Mouse (Mus musculus) G1E (cell line): Measurements from ENCODE around the gene Tnnt3. TPM values are rescaled to one million over a fixed set of nuclear protein-coding genes. Genes with fewer than 3 reads are reported as not detected.

Experiments used
- ATAC-seq: 2 replicates; pipeline ENCODE4 v1.8.0; 2016; ENCODE audit warnings: mild to moderate bottlenecking; ENCODE audit not compliant: insufficient number of reproducible peaks, poor library complexity, low FRiP score, severe bottlenecking; ENCODE audit errors: extremely low read depth
- DNase-seq: peaks from one replicate; pipeline ENCODE4 v3.0.0; 2012; ENCODE audit warnings: low spot score
- H3K27me3 ChIP-seq: 2 replicates; pipeline ENCODE4 v1.6.1; 2012; ENCODE audit warnings: mild to moderate bottlenecking, low read length, inconsistent platforms; ENCODE audit not compliant: insufficient read depth
- H3K36me3 ChIP-seq: replicated peaks from 2 replicates; pipeline ENCODE3; 2012; ENCODE audit warnings: mild to moderate bottlenecking, inconsistent platforms
- H3K4me1 ChIP-seq: 2 replicates; pipeline ENCODE4 v1.6.1; 2012; ENCODE audit warnings: low read depth, low read length, inconsistent platforms, mixed read lengths; ENCODE audit not compliant: insufficient read depth
- H3K4me3 ChIP-seq: 2 replicates; pipeline ENCODE4 v1.5.1; 2012; ENCODE audit warnings: low read depth, mild to moderate bottlenecking, inconsistent platforms, low read length, moderate library complexity, mixed read lengths
- H3K9me3 ChIP-seq: replicated peaks from 2 replicates; pipeline ENCODE4 v1.6.1; 2012; ENCODE audit warnings: inconsistent platforms
- CTCF ChIP-seq: IDR thresholded peaks from 2 replicates; pipeline ENCODE4 v1.5.1; 2012; ENCODE audit warnings: low read depth, low read length, inconsistent platforms, mixed read lengths
- GATA1 ChIP-seq: IDR thresholded peaks from 2 replicates; pipeline ENCODE4 v1.6.1; 2012; ENCODE audit warnings: borderline replicate concordance, low read length, inconsistent platforms, mixed read lengths
- GATA2 ChIP-seq: IDR thresholded peaks from 2 replicates; pipeline ENCODE4 v1.6.1; 2012; ENCODE audit warnings: low read depth, low read length, inconsistent platforms, borderline replicate concordance
- POLR2AphosphoS5 ChIP-seq: IDR thresholded peaks from 2 replicates; pipeline ENCODE4 v1.6.1; 2012; ENCODE audit warnings: low read depth, low read length, inconsistent platforms; ENCODE audit not compliant: insufficient replicate concordance
- TAL1 ChIP-seq: conservative IDR thresholded peaks from 2 replicates; pipeline ENCODE4 v1.6.1; 2012; ENCODE audit warnings: low read depth, low read length, inconsistent platforms, mixed read lengths
- polyA plus RNA-seq: library from polyadenylated mRNA; stranded (reverse); fragments of >175 nt; gene quantifications from 2 replicates; pipeline ENCODE4 v1.2.3, GENCODE M21; 2012
- total RNA-seq, 2 experiments: library from RNA; stranded (forward) in 1 of 2; stranded (reverse) in 1 of 2; fragments of 200-1000 nt in 1 of 2; fragments of >200 nt in 1 of 2; fragmentation: Nextera tagmentation in 1 of 2; gene quantifications; 2 replicates each; pipeline ENCODE4 v1.2.3; 2014 to 2017

Gene Tnnt3
- total and polyA plus RNA-seq, 3 experiments: not detected

DNA sequence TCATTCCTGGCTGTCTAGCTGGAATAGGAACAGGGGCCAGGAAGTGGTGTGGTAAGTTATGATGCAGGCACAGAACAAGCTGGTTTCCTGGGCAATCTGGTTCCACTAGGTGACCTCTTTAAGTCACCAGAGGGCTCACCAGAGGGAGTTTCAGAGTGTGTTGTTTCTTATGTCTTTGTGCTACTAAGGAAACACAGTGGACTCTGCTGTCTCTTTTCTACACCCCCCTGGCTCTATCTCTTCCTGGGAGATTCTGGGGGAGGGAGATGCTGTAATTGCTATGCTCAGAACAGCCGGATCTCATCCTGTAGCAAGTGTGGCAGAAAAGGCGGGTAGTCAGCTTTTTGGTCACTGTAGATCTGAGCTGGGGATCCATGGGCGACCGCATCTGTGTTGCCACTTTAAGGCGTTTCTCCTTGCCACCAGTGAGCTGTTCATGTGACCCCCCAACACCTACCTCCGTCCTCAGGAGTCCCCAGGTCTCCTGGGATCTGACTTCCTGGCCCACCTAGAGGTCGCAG lies 28.4 kb upstream of the Tnnt3 start:
- H3K36me3 ChIP-seq: no peaks in the 10 kb centered on the region
- no peaks in the 10 kb centered on the region for H3K9me3 ChIP-seq
- TF ChIP-seq TAL1: no peak
- TF ChIP-seq POLR2AphosphoS5: no peak
- TF ChIP-seq GATA1: no peak
- TF ChIP-seq GATA2: no peak
- TF ChIP-seq CTCF: no peak
- H3K4me3 ChIP-seq: no peak overlapping the region
- H3K27me3 ChIP-seq: peaks cover 40% of the 10 kb centered on the region
- DNase-seq (no peak), ATAC-seq (no peak)
- H3K4me1 ChIP-seq: no peaks in the 10 kb centered on the region

DNA sequence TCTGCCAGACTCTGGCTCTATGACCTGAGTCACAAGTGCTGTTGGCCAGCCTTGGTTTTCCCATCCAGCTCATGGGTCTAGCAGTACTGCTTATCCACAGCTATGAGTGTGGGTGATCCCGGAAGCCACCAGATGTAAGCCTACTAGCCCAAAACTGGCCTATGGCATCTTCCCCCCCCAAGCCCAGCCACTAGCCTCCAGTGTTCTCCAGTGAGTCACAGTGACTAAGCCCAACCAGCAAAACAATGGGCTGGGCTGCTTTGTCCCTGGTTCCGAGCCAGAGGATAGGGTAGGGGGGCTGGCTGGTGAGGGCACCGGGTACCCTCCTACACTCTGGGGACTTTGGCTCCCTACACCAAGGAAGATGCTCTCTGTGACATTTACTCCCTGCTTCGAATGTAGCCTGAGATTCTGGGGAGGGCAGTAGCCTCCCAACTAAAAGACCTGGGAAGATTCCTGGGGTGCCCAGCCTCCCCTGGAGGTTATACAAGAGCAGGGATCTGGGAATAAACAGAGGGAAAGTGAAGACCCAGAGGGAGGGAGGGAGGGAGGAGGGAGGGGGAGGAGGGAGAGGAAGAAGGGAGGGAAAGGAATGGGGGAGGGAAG lies 27.7 kb upstream of the Tnnt3 start:
- Histone ChIP-seq H3K27me3 (peaks cover 41% of the 10 kb centered on the region), H3K4me1 (no peaks in the 10 kb centered on the region), H3K36me3 (no peaks in the 10 kb centered on the region), H3K4me3 (no peak overlapping the region), H3K9me3 (no peaks in the 10 kb centered on the region)
- no peak for TF ChIP-seq CTCF
- no peak for TF ChIP-seq GATA1
- no peak for TF ChIP-seq GATA2
- no peak for TF ChIP-seq TAL1
- TF ChIP-seq POLR2AphosphoS5: no peak
- no peak for DNase-seq
- ATAC-seq: no peak

DNA sequence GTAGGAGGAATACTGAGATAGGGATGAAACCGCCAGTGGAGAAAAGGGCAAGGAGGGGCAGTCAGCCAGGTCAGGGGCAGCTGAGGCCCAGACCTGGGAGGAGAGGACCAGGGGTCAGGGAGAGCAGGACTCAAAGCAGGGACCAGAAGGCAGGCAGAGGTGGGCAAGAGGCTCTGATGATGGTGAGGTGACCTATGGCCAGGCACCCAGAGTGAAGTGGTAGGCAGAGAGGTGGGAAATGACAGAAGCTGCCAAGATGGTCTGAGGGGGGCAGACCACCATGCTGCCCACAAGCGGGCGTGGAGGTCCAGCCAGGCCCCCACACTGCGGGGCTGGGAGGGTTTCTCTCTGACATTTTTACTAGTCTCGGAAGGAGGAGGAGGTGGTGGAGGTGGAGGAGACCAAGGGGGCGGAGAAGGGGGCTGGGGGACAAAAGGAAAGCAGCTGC lies 27.2 kb upstream of the Tnnt3 start:
- Histone ChIP-seq H3K9me3 (no peaks in the 10 kb centered on the region), H3K36me3 (no peaks in the 10 kb centered on the region), H3K27me3 (peaks cover 41% of the 10 kb centered on the region), H3K4me1 (no peaks in the 10 kb centered on the region), H3K4me3 (no peak overlapping the region)
- ATAC-seq (no peak), DNase-seq (no peak)
- no peak for TF ChIP-seq GATA2
- no peak for TF ChIP-seq POLR2AphosphoS5
- no peak for TF ChIP-seq CTCF
- TF ChIP-seq TAL1: no peak
- no peak for TF ChIP-seq GATA1

DNA sequence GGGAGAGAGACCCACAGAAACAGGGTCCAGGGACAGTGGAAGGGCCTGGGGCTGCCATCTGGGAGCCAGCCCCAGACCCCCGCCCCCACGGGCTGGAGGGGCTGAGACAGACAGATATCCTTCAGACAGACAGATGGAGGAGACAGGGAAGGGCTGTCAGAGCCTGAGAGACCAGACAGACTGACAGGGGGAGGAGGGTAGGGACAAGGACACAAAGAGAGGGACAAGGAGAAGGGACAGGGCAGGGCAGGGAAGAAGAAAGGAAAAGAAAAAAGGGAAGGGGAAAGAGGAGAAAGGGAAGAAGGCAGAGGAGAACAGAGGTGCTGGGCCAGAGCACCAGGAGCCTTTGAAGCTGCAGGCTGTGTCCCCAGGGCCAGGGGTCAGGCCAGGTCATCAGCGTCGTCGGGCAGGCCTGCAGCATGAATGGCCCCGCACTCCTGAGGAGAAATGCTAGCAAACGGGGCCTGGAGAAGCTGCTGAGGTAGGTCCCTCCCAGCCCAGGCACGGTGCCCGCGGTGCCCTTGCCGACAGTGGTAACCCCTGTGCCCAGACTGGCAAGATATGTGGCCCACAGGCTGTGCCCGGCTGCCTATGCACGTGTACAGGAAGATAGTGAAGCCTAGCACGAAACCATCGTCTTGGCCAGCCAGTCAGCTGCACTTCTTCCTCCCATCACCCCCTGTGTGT lies 26.6 kb upstream of the Tnnt3 start:
- Histone ChIP-seq H3K9me3 (no peaks in the 10 kb centered on the region), H3K36me3 (no peaks in the 10 kb centered on the region), H3K27me3 (peaks cover 47% of the 10 kb centered on the region), H3K4me1 (no peaks in the 10 kb centered on the region), H3K4me3 (no peak overlapping the region)
- ATAC-seq (no peak), DNase-seq (no peak)
- TF ChIP-seq POLR2AphosphoS5 (no peak), GATA2 (no peak), TAL1 (no peak), CTCF (no peak), GATA1 (no peak)

DNA sequence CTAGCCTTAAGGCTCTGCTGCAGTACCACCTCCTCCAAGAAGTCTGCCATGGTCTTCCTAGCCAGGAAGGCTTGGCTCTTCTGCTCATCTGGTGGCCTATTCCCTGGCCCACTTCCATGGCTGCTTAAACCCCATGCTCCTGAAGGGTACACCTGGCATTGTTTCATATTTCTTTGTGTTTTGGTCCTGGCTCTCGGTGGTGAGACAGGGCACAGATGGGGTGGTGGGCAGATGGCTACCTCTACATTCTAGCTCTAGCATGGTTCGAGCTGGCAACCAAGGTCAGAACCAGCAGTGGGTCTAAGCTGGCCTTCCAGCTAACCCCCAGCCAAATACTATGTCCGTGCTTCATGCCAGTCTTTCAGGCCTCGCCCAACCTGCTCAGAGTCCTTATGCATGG lies 25.7 kb upstream of the Tnnt3 start:
- peaks cover 47% of the 10 kb centered on the region for H3K27me3 ChIP-seq
- DNase-seq (no peak), ATAC-seq (no peak)
- H3K9me3 ChIP-seq: no peaks in the 10 kb centered on the region
- TF ChIP-seq CTCF: no peak
- no peak for TF ChIP-seq GATA1
- no peak for TF ChIP-seq GATA2
- no peak for TF ChIP-seq POLR2AphosphoS5
- no peak for TF ChIP-seq TAL1
- no peaks in the 10 kb centered on the region for H3K36me3 ChIP-seq
- no peak overlapping the region for H3K4me3 ChIP-seq
- H3K4me1 ChIP-seq: no peaks in the 10 kb centered on the region

DNA sequence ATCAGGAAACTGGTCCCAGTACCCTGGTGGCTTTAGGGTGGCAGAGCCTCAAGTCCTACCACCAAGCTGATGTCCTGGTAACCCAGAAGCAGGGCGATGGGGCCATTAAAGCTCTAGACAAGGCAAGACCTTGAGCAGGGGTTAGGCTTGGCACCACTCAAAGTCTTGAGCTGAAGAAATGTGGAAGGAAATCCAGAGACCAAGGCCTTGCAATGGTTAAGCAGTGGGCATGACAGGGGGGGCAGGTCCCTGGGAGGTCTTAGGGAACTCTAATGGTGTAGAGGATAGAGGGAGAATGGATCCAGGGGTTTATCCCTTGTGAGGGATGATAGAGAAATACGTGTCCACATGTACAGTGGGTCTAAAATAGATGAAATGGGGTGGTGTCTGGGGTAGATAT lies 25.2 kb upstream of the Tnnt3 start:
- H3K4me3 ChIP-seq: no peak overlapping the region
- DNase-seq (no peak), ATAC-seq (no peak)
- H3K36me3 ChIP-seq: no peaks in the 10 kb centered on the region
- no peaks in the 10 kb centered on the region for H3K9me3 ChIP-seq
- peaks cover 47% of the 10 kb centered on the region for H3K27me3 ChIP-seq
- H3K4me1 ChIP-seq: no peaks in the 10 kb centered on the region
- TF ChIP-seq TAL1 (no peak), GATA2 (no peak), POLR2AphosphoS5 (no peak), GATA1 (no peak), CTCF (no peak)
